Mouse (Mus musculus): ENCODE measurements around the gene Clasp1.

DNA sequence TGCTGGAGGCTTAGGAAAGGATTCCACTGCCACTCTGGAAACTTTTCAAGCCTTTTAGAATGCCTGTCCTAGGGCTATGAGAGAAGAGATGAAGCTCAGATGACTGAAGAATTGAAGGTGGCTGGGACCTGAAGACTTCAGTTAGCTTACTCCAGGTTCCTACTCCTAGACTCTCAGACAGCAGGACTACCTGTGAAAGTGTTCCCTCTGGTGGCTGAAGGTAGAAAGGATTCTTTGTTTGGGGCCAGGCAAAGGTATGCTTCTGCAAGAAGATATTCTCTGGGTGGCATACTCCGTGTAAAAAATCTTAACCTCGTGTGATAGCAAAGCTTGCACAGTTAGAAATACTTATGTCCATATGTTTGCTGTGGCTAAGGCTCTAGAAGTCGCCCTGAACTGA is 104.0 kb downstream of the Clasp1 start:
- peak; percentile 41; the same call in 1 of the 2 replicates for TF ChIP-seq CTCF (IDR thresholded peaks at IDR 0.05; ENCODE audit: extremely low read depth, insufficient read depth, low read length)
- no peak for TF ChIP-seq POLR2A (IDR thresholded peaks at IDR 0.05; ENCODE audit: extremely low read depth, insufficient read depth, low read length)

Measured in cortical plate, adult 2 months (tissue).